Mouse (Mus musculus): ENCODE data around the gene Dysf. TPM values are rescaled to one million over a fixed set of nuclear protein-coding genes. Genes with fewer than 3 reads are reported as not detected.

Dysf gene
- polyA plus RNA-seq, 1 experiment from 2014 or later, result 4.9 TPM

- H3K9me3 ChIP-seq (ENCODE audit: control insufficient read depth, low read length), result no peaks in the 10 kb centered on the region
- H3K36me3 ChIP-seq (ENCODE audit: control insufficient read depth, insufficient read depth, low read length), result no peaks in the 10 kb centered on the region
- no peaks in the 10 kb centered on the region for H3K4me1 ChIP-seq (replicated peaks; ENCODE audit: control insufficient read depth, insufficient read depth, low read length)
- H3K4me2 ChIP-seq (replicated peaks; ENCODE audit: low read depth, low read length), result no peak overlapping the region
- H3K27me3 ChIP-seq (ENCODE audit: control insufficient read depth, insufficient read depth, low read length), result no peaks in the 10 kb centered on the region
- H3K4me3 ChIP-seq (ENCODE audit: low read depth, low read length), result no peak overlapping the region
- H3K27ac ChIP-seq (ENCODE audit: low read depth, low read length), result no peak overlapping the region
- no peak for ATAC-seq (ENCODE audit: low FRiP score)
- no peak overlapping the region for H3K9ac ChIP-seq (ENCODE audit: low read depth, low read length)
- no peak for DNase-seq (ENCODE audit: low spot score)
- 86% methylated on average over 13 of the region's 13 CpGs for WGBS
Observed at GRCm38 (mm10) chr6:84209736-84210434, 201.5 kb downstream of the Dysf start.

DNA sequence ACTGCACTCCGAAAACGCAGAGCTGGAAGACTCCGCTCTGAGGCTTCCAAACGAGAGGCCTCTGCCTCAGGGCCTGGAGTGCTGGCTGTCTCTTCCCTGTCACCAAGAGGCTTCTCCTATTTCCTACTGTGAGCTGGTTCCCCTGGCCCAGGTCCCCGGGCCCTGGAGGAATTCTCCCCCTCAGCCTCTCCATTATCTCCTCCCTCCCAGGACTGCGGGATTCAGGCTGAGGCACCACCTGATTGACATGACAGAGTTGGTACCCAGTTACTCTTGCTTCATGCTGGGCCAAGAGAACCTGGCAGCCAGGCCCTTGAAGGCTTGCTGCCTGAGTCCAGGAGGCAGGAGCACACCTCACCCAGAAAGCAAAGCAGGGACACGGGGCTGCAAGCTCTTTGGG lies 203.1 kb downstream of the Dysf start:
- H3K4me1 ChIP-seq (replicated peaks; ENCODE audit: control insufficient read depth, insufficient read depth, low read length), result no peaks in the 10 kb centered on the region
- no peak for ATAC-seq (ENCODE audit: low FRiP score)
- no peak overlapping the region for H3K4me2 ChIP-seq (replicated peaks; ENCODE audit: low read depth, low read length)
- no peak overlapping the region for H3K27ac ChIP-seq (ENCODE audit: low read depth, low read length)
- no peaks in the 10 kb centered on the region for H3K9me3 ChIP-seq (ENCODE audit: control insufficient read depth, low read length)
- WGBS, result 70% methylated on average over 7 of the region's 7 CpGs
- DNase-seq (ENCODE audit: low spot score), result no peak
- no peaks in the 10 kb centered on the region for H3K36me3 ChIP-seq (ENCODE audit: control insufficient read depth, insufficient read depth, low read length)
- H3K9ac ChIP-seq (ENCODE audit: low read depth, low read length), result no peak overlapping the region
- H3K4me3 ChIP-seq (ENCODE audit: low read depth, low read length), result no peak overlapping the region
- no peaks in the 10 kb centered on the region for H3K27me3 ChIP-seq (ENCODE audit: control insufficient read depth, insufficient read depth, low read length)

- Histone ChIP-seq H3K27me3 (ENCODE audit: control insufficient read depth, insufficient read depth, low read length) (no peaks in the 10 kb centered on the region), H3K4me1 (replicated peaks; ENCODE audit: control insufficient read depth, insufficient read depth, low read length) (no peaks in the 10 kb centered on the region), H3K36me3 (ENCODE audit: control insufficient read depth, insufficient read depth, low read length) (no peaks in the 10 kb centered on the region), H3K4me3 (ENCODE audit: low read depth, low read length) (no peak overlapping the region), H3K4me2 (replicated peaks; ENCODE audit: low read depth, low read length) (no peak overlapping the region), H3K9ac (ENCODE audit: low read depth, low read length) (no peak overlapping the region), H3K9me3 (ENCODE audit: control insufficient read depth, low read length) (no peaks in the 10 kb centered on the region), H3K27ac (ENCODE audit: low read depth, low read length) (no peak overlapping the region)
- 67% methylated on average over 3 of the region's 3 CpGs for WGBS
- ATAC-seq (ENCODE audit: low FRiP score), result no peak
- DNase-seq (ENCODE audit: low spot score), result no peak
Observed at GRCm38 (mm10) chr6:84213101-84213500, 204.7 kb downstream of the Dysf start.

- ATAC-seq (ENCODE audit: low FRiP score) (no peak), DNase-seq (ENCODE audit: low spot score) (no peak)
- Histone ChIP-seq H3K27me3 (ENCODE audit: control insufficient read depth, insufficient read depth, low read length) (no peaks in the 10 kb centered on the region), H3K9me3 (ENCODE audit: control insufficient read depth, low read length) (no peaks in the 10 kb centered on the region), H3K4me3 (ENCODE audit: low read depth, low read length) (no peak overlapping the region), H3K9ac (ENCODE audit: low read depth, low read length) (no peak overlapping the region), H3K27ac (ENCODE audit: low read depth, low read length) (no peak overlapping the region), H3K4me2 (replicated peaks; ENCODE audit: low read depth, low read length) (no peak overlapping the region), H3K36me3 (ENCODE audit: control insufficient read depth, insufficient read depth, low read length) (no peaks in the 10 kb centered on the region), H3K4me1 (replicated peaks; ENCODE audit: control insufficient read depth, insufficient read depth, low read length) (no peaks in the 10 kb centered on the region)
- WGBS, result 73% methylated on average over 1 of the region's 1 CpGs
Observed at GRCm38 (mm10) chr6:84217216-84217933, 209.0 kb downstream of the Dysf start.

DNA sequence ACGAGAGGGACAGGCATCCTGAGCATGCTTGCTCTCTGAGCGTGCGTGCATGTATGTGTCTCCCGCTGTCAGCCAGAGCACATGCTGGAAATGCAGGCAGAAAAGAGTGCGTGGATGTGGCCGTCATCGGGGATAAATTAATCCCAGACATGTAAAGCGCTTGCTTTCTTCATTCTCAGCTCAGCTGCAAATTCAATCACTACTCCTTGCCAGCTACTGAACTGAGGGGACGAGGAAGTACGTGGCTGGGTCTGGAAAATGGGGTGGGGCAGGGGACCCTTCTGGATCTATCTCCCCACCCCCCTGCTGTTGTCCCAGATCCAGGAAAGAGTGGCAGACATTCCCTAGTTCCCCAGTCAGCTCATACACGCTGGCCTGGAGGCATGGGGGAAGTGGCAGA lies 210.7 kb downstream of the Dysf start:
- H3K9me3 ChIP-seq (ENCODE audit: control insufficient read depth, low read length), result no peaks in the 10 kb centered on the region
- H3K9ac ChIP-seq (ENCODE audit: low read depth, low read length), result no peak overlapping the region
- ATAC-seq (ENCODE audit: low FRiP score) (no peak), DNase-seq (ENCODE audit: low spot score) (no peak)
- no peak overlapping the region for H3K4me2 ChIP-seq (replicated peaks; ENCODE audit: low read depth, low read length)
- H3K4me3 ChIP-seq (ENCODE audit: low read depth, low read length), result no peak overlapping the region
- 78% methylated on average over 11 of the region's 11 CpGs for WGBS
- no peak overlapping the region for H3K27ac ChIP-seq (ENCODE audit: low read depth, low read length)
- no peaks in the 10 kb centered on the region for H3K27me3 ChIP-seq (ENCODE audit: control insufficient read depth, insufficient read depth, low read length)
- H3K36me3 ChIP-seq (ENCODE audit: control insufficient read depth, insufficient read depth, low read length), result no peaks in the 10 kb centered on the region
- no peaks in the 10 kb centered on the region for H3K4me1 ChIP-seq (replicated peaks; ENCODE audit: control insufficient read depth, insufficient read depth, low read length)

GRCm38 (mm10) chr6:84224861-84225260 lies 216.5 kb downstream of the Dysf start:
- WGBS, result 50% methylated on average over 3 of the region's 4 CpGs
- no peak overlapping the region for H3K9ac ChIP-seq (ENCODE audit: low read depth, low read length)
- no peak for DNase-seq (ENCODE audit: low spot score)

DNA sequence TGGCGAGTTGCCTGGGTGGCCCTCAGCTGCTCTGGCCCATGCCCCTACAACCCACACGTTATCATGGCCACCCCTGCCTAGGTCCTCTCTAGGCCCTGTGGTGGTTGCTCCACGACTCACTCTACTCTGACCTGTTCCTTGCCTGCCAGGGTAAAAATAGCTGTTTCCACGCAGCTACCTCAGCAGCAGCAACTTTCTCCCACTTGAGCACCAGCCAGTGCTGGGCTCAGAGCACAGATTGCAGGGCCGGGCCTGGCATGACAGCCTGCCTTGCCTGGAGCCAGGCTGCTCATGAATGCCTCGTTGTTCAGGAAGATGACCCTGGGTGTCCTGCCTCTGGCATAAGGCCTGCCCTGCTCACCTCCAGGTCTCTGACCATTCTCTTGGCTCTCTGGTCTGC lies 217.2 kb downstream of the Dysf start:
- H3K9me3 ChIP-seq (ENCODE audit: control insufficient read depth, low read length), result no peaks in the 10 kb centered on the region
- H3K4me2 ChIP-seq (replicated peaks; ENCODE audit: low read depth, low read length), result no peak overlapping the region
- WGBS, result 67% methylated on average over 6 of the region's 6 CpGs
- no peak overlapping the region for H3K27ac ChIP-seq (ENCODE audit: low read depth, low read length)
- peaks cover 8% of the 10 kb centered on the region for H3K4me1 ChIP-seq (replicated peaks; ENCODE audit: control insufficient read depth, insufficient read depth, low read length)
- H3K9ac ChIP-seq (ENCODE audit: low read depth, low read length), result no peak overlapping the region
- H3K27me3 ChIP-seq (ENCODE audit: control insufficient read depth, insufficient read depth, low read length), result no peaks in the 10 kb centered on the region
- H3K4me3 ChIP-seq (ENCODE audit: low read depth, low read length), result no peak overlapping the region
- no peaks in the 10 kb centered on the region for H3K36me3 ChIP-seq (ENCODE audit: control insufficient read depth, insufficient read depth, low read length)
- ATAC-seq (ENCODE audit: low FRiP score), result no peak
- DNase-seq (ENCODE audit: low spot score), result no peak

More at GRCm38 (mm10) chr6:84224861-84225260, 216.5 kb downstream of the Dysf start:
- ATAC-seq (ENCODE audit: low FRiP score), result no peak
- Histone ChIP-seq H3K9me3 (ENCODE audit: control insufficient read depth, low read length) (no peaks in the 10 kb centered on the region), H3K27me3 (ENCODE audit: control insufficient read depth, insufficient read depth, low read length) (no peaks in the 10 kb centered on the region), H3K4me2 (replicated peaks; ENCODE audit: low read depth, low read length) (no peak overlapping the region), H3K4me1 (replicated peaks; ENCODE audit: control insufficient read depth, insufficient read depth, low read length) (peaks cover 5% of the 10 kb centered on the region), H3K4me3 (ENCODE audit: low read depth, low read length) (no peak overlapping the region), H3K36me3 (ENCODE audit: control insufficient read depth, insufficient read depth, low read length) (no peaks in the 10 kb centered on the region), H3K27ac (ENCODE audit: low read depth, low read length) (no peak overlapping the region)

DNA sequence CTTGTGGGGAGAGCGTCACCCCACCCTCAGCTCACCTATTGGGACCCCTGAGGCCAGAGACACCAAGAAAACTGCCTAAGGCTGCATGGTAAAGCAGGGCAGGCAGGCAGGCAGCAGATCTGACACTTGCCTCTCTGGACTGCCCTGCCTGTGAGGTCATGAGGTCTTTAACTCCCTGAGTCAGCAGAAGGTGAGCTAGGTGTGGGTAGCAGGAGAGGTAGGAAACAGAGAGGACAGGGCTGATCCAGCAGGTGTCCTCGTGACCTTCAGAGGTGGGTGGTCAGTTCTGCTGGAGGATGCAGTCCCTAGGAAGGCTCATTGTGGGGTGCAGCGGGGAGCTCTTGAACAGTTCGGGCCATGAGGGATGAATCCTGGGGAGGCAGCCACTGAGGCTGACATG lies 219.8 kb downstream of the Dysf start:
- DNase-seq (ENCODE audit: low spot score), result no peak
- Histone ChIP-seq H3K36me3 (ENCODE audit: control insufficient read depth, insufficient read depth, low read length) (no peaks in the 10 kb centered on the region), H3K4me1 (replicated peaks; ENCODE audit: control insufficient read depth, insufficient read depth, low read length) (peaks cover 8% of the 10 kb centered on the region), H3K27ac (ENCODE audit: low read depth, low read length) (no peak overlapping the region), H3K27me3 (ENCODE audit: control insufficient read depth, insufficient read depth, low read length) (no peaks in the 10 kb centered on the region), H3K4me3 (ENCODE audit: low read depth, low read length) (no peak overlapping the region), H3K4me2 (replicated peaks; ENCODE audit: low read depth, low read length) (no peak overlapping the region), H3K9me3 (ENCODE audit: control insufficient read depth, low read length) (no peaks in the 10 kb centered on the region), H3K9ac (ENCODE audit: low read depth, low read length) (no peak overlapping the region)
- ATAC-seq (ENCODE audit: low FRiP score), result no peak
- 61% methylated on average over 4 of the region's 4 CpGs for WGBS

DNA sequence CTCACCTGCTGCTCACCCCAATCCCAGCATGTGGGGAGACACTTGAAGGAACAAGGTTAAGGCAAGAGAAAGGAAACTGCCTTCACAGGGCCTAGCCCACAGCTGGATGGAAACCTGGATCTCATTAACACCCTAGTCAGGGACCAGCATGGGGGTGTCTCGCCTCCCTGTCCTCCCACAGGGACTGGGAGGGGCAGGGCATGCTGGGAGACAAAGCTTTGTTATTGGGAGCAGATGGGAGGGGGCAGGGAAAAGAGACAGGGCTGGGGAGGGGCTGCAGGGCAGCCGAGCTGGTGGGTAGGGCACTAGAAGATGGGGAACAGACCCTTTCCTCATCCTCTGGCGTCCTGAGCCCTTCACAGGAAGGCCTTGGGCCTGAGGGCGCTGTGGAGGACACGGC lies 220.4 kb downstream of the Dysf start:
- Histone ChIP-seq H3K4me2 (replicated peaks; ENCODE audit: low read depth, low read length) (no peak overlapping the region), H3K27me3 (ENCODE audit: control insufficient read depth, insufficient read depth, low read length) (no peaks in the 10 kb centered on the region), H3K36me3 (ENCODE audit: control insufficient read depth, insufficient read depth, low read length) (no peaks in the 10 kb centered on the region), H3K27ac (ENCODE audit: low read depth, low read length) (no peak overlapping the region), H3K4me1 (replicated peaks; ENCODE audit: control insufficient read depth, insufficient read depth, low read length) (peaks cover 8% of the 10 kb centered on the region), H3K4me3 (ENCODE audit: low read depth, low read length) (no peak overlapping the region), H3K9ac (ENCODE audit: low read depth, low read length) (no peak overlapping the region), H3K9me3 (ENCODE audit: control insufficient read depth, low read length) (no peaks in the 10 kb centered on the region)
- peak; percentile 56; the same call in 1 of the 2 replicates for ATAC-seq (ENCODE audit: low FRiP score)
- WGBS, result 25% methylated on average over 5 of the region's 5 CpGs
- peak; percentile 23 for DNase-seq (ENCODE audit: low spot score)
